Mouse (Mus musculus) spleen, adult 2 months (tissue): ENCODE measurements around the gene Ticrr.

Source experiments
- CTCF ChIP-seq: fragments of 200-500 bp; IDR thresholded peaks from 2 replicates; pipeline ENCODE4 v1.5.1; 2011; ENCODE audit warnings: mild to moderate bottlenecking, inconsistent platforms; ENCODE audit not compliant: insufficient read depth, insufficient read length, insufficient replicate concordance; ENCODE audit errors: extremely low read depth
- POLR2A ChIP-seq: fragments of 200-500 bp; IDR thresholded peaks from 2 replicates; pipeline ENCODE4 v1.6.1; 2011; ENCODE audit warnings: low read depth, low read length, inconsistent platforms

DNA sequence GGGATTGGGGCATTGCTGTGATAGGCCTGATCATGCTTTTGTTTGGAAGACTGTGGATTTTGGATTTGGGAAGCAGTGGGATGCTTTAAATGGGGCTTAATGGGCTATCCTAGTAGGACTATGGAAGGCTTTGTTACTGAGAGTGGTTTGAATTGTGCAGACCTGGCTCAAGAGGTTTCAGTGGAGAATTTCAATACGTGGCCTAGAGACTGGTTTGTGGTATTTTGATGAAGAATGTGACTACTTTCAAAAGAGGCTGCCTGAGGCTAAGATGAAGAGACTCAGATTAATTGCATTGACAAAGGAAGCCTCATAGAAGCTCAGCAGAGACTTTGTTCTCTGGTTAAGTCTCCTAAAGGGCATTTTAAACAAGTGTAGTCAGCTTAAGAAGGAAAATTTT lies 5.4 kb upstream of the Ticrr start:
- no peak for TF ChIP-seq CTCF
- TF ChIP-seq POLR2A = no peak
